ENCODE assay signal across 25 mouse cellular contexts in genomic region chr11:74404216-74404615, GRCm38 (mm10). TPM values are rescaled to one million over a fixed set of nuclear protein-coding genes. Genes with fewer than 3 reads are reported as not detected.
DNase-seq lines count a peak whose midpoint lies in the region; ATAC-seq lines count a peak whose summit lies in the region.
"Had no signal": no experiment of that assay in that cellular context is flagged by ENCODE, and none has a peak within 500 bp of the region (broad histone marks: within the 10 kb centered on the region; RNA-seq: fewer than 3 reads in every experiment).

No protein-coding gene starts in this region.

- H3K4me3 ChIP-seq in heart, embryonic 11.5 days (ENCODE audit: low read depth, low read length): no peak overlapping the region
- H3K4me3 ChIP-seq in midbrain, embryonic 15.5 days: no peak overlapping the region
- H3K4me3 ChIP-seq: erythroblast, embryonic 14.5 days; hindbrain, embryonic 13.5 days had no signal

- no peak overlapping the region for H3K27ac ChIP-seq in heart, embryonic 11.5 days (ENCODE audit: low read depth, low read length)
- no peak overlapping the region for H3K27ac ChIP-seq in midbrain, embryonic 15.5 days
- H3K27ac ChIP-seq: hindbrain, embryonic 13.5 days had no signal

- H3K4me1 ChIP-seq in heart, embryonic 11.5 days (ENCODE audit: control insufficient read depth, insufficient read depth, low read length): peaks cover 9% of the 10 kb centered on the region
- H3K4me1 ChIP-seq in midbrain, embryonic 15.5 days: peaks cover 6% of the 10 kb centered on the region

- H3K36me3 ChIP-seq in heart, embryonic 11.5 days (ENCODE audit: control insufficient read depth, insufficient read depth, low read length): no peaks in the 10 kb centered on the region
- no peaks in the 10 kb centered on the region for H3K36me3 ChIP-seq in midbrain, embryonic 15.5 days (replicated peaks)

- H3K9ac ChIP-seq in heart, embryonic 11.5 days (ENCODE audit: low read depth, low read length): 0 out of 2 replicates have a peak overlapping the region, but pooled peaks have one; percentile 8
- H3K9ac ChIP-seq in midbrain, embryonic 15.5 days: no peak overlapping the region
- H3K9ac ChIP-seq: hindbrain, embryonic 13.5 days had no signal

- intact Hi-C loops in heart, postnatal 25 days (cut with DNase I): loop anchor here (5.0 kb wide), 2 partner anchors 78 to 123 kb away; no protein-coding TSS in a partner anchor

- 36% methylated on average over 2 of the region's 2 CpGs for WGBS in heart, embryonic 11.5 days (ENCODE audit: insufficient replicate concordance)
- WGBS in midbrain, embryonic 15.5 days: 78% methylated on average over 2 of the region's 2 CpGs

- no peaks in the 10 kb centered on the region for H3K9me3 ChIP-seq in heart, embryonic 11.5 days (replicated peaks; ENCODE audit: control insufficient read depth, low read length)
- H3K9me3 ChIP-seq in midbrain, embryonic 15.5 days: no peaks in the 10 kb centered on the region
- H3K9me3 ChIP-seq: hindbrain, embryonic 13.5 days had no signal

- ATAC-seq in heart, embryonic 11.5 days (replicated peaks; ENCODE audit: insufficient number of reproducible peaks, low FRiP score, low TSS enrichment): no peak
- no peak for ATAC-seq in midbrain, embryonic 15.5 days (replicated peaks)
- ATAC-seq: forebrain, embryonic 14.5 days; intestine, embryonic 16.5 days had no signal

- DNase-seq in heart, postnatal 25 days (ENCODE audit: low spot score): no peak
- peak; percentile 12 for DNase-seq in kidney, postnatal 14 days
- no peak for DNase-seq in kidney, adult 9 months
- peak; percentile 21 for DNase-seq in NIH3T3 (ENCODE audit: low read depth)
- peak; percentile 70 for DNase-seq in gastrocnemius, postnatal 25 days
- no peak for DNase-seq in c-Kit-positive CD71-positive TER-119-positive erythroid progenitor cells, embryonic 14.5 days (ENCODE audit: low spot score)
- DNase-seq: cerebellum, adult 11 months; cerebellum, postnatal 25 days; midbrain, embryonic 14.5 days; thymus, adult 2 months had no signal

- no peaks in the 10 kb centered on the region for H3K27me3 ChIP-seq in heart, embryonic 11.5 days (ENCODE audit: control insufficient read depth, insufficient read depth, low read length)
- no peaks in the 10 kb centered on the region for H3K27me3 ChIP-seq in midbrain, embryonic 15.5 days (replicated peaks)
- H3K27me3 ChIP-seq: hindbrain, embryonic 13.5 days had no signal

- H3K4me2 ChIP-seq in heart, embryonic 11.5 days: no peak overlapping the region
- no peak overlapping the region for H3K4me2 ChIP-seq in midbrain, embryonic 15.5 days
- H3K4me2 ChIP-seq: hindbrain, embryonic 13.5 days had no signal

RNA-seq across cellular contexts. Expression of gene Olfr412, which starts 42.3 kb away (rescaled TPM):
- not detected in 2 replicates for polyA plus RNA-seq in heart, embryonic 11.5 days (2014; fragmentation: Nextera tagmentation; extraction: Ambion mirVana)
- not detected for total RNA-seq in heart, postnatal 25 days (2021)
- not detected for total RNA-seq in gastrocnemius, postnatal 25 days (2021)
- polyA plus RNA-seq in midbrain, embryonic 15.5 days (2015; fragmentation: Nextera tagmentation; extraction: Ambion mirVana): not detected in 2 replicates
- total RNA-seq: adrenal gland, adult 18-20 months; layer of hippocampus, postnatal 14 days; left cerebral cortex, postnatal 14 days; liver, adult 2 months; megakaryocyte, adult 5-6 weeks had no signal
- polyA plus RNA-seq: C2C12; erythroblast, embryonic 14.5 days; forebrain, embryonic 14.5 days; heart, embryonic 14.5 days; hindbrain, embryonic 13.5 days; intestine, embryonic 16.5 days; large intestine, adult 2 months; liver, adult 2 months; midbrain, embryonic 14.5 days; stomach, embryonic 14.5 days; thymus, adult 2 months had no signal

RNA-seq across cellular contexts. Expression of gene Olfr411, which starts 51.8 kb away (rescaled TPM):
- polyA plus RNA-seq in heart, embryonic 11.5 days (2014; fragmentation: Nextera tagmentation; extraction: Ambion mirVana): not detected in 2 replicates
- total RNA-seq in heart, postnatal 25 days (2021): not detected
- not detected for total RNA-seq in gastrocnemius, postnatal 25 days (2021)
- polyA plus RNA-seq in midbrain, embryonic 15.5 days (2015; fragmentation: Nextera tagmentation; extraction: Ambion mirVana): not detected in 2 replicates
- total RNA-seq: adrenal gland, adult 18-20 months; layer of hippocampus, postnatal 14 days; left cerebral cortex, postnatal 14 days; liver, adult 2 months; megakaryocyte, adult 5-6 weeks had no signal
- polyA plus RNA-seq: C2C12; erythroblast, embryonic 14.5 days; forebrain, embryonic 14.5 days; heart, embryonic 14.5 days; hindbrain, embryonic 13.5 days; intestine, embryonic 16.5 days; large intestine, adult 2 months; liver, adult 2 months; midbrain, embryonic 14.5 days; stomach, embryonic 14.5 days; thymus, adult 2 months had no signal

Comparison
In these comparisons a context has a peak if more than half of its experiments do, and no peak if none do; other contexts are left out.
1. DNase-seq: peak in kidney, postnatal 14 days (single experiment), NIH3T3 (single experiment) and gastrocnemius, postnatal 25 days (single experiment); none in heart, postnatal 25 days (single experiment), kidney, adult 9 months (single experiment) and c-Kit-positive CD71-positive TER-119-positive erythroid progenitor cells, embryonic 14.5 days (single experiment).